Mouse (Mus musculus): ENCODE results near the gene 4930507D05Rik. TPM values are rescaled to one million over a fixed set of nuclear protein-coding genes. Genes with fewer than 3 reads are reported as not detected.

Gene 4930507D05Rik
- polyA plus RNA-seq, 1 experiment from 2014 or later = not detected

Other genes starting within 250 kb of the 4930507D05Rik start
- not detected in 3 replicates for gene Tspan15, start 218.2 kb upstream of the 4930507D05Rik start, polyA plus RNA-seq (2018)
- gene Tacr2, start 197.1 kb upstream of the 4930507D05Rik start, polyA plus RNA-seq (2018) = not detected in 3 replicates
- 41.4 to 62.1 TPM (median 46.7 TPM) in 3 replicates for gene Hk1, start 69.6 kb upstream of the 4930507D05Rik start, polyA plus RNA-seq (2018)
- not detected in 3 replicates for gene Hkdc1, start 27.0 kb upstream of the 4930507D05Rik start, polyA plus RNA-seq (2018)
- 9.8 to 13.0 TPM (median 12.9 TPM) in 3 replicates for gene Supv3l1, start 249 bp downstream of the 4930507D05Rik start, polyA plus RNA-seq (2018)
- gene Vps26a, start 37.3 kb downstream of the 4930507D05Rik start, polyA plus RNA-seq (2018) = 167 to 346 TPM (median 178 TPM) in 3 replicates
- 240 to 438 TPM (median 289 TPM) in 3 replicates for gene Srgn, start 78.0 kb downstream of the 4930507D05Rik start, polyA plus RNA-seq (2018)
- 28.5 to 32.9 TPM (median 28.8 TPM) in 3 replicates for gene Kif1bp, start 129.0 kb downstream of the 4930507D05Rik start, polyA plus RNA-seq (2018)
- 29.8 to 93.3 TPM (median 43.4 TPM) in 3 replicates for gene Ddx21, start 152.8 kb downstream of the 4930507D05Rik start, polyA plus RNA-seq (2018)
- 43.9 to 56.0 TPM (median 44.3 TPM) in 3 replicates for gene Ddx50, start 201.7 kb downstream of the 4930507D05Rik start, polyA plus RNA-seq (2018)

Data from macrophage (primary cell).